Mouse (Mus musculus): Measurements from ENCODE around the gene Clic5. TPM values are rescaled to one million over a fixed set of nuclear protein-coding genes. Genes with fewer than 3 reads are reported as not detected.
A peak's percentile ranks its signal among the peaks of the same experiment; 100 is the strongest.
"Not testable (repeated sequence)": the region's sequence is repeated elsewhere in the genome, so short reads cannot be mapped to it uniquely, and the experiment has no call there.

Clic5 gene
- polyA plus RNA-seq, 1 experiment from 2014 or later, result 0.33 TPM

GRCm38 (mm10) chr17:44165730-44166347, 22.5 kb upstream of the Clic5 start:
- 0 out of 2 replicates have a peak, but pooled peaks cover 3% of the 10 kb centered on the region for H3K4me1 ChIP-seq (replicated peaks)
- no peak overlapping the region for H3K4me3 ChIP-seq (replicated peaks)
- no peaks in the 10 kb centered on the region for H3K36me3 ChIP-seq (replicated peaks)
- no peak overlapping the region for H3K27ac ChIP-seq (replicated peaks)
- 66% methylated on average over 11 of the region's 11 CpGs for WGBS (ENCODE audit: insufficient replicate concordance)
- H3K9ac ChIP-seq, result no peak overlapping the region
- no peaks in the 10 kb centered on the region for H3K27me3 ChIP-seq
- ATAC-seq (ENCODE audit: insufficient read depth), result no peak
- H3K4me2 ChIP-seq, result no peak overlapping the region
- no peaks in the 10 kb centered on the region for H3K9me3 ChIP-seq (replicated peaks)

DNA sequence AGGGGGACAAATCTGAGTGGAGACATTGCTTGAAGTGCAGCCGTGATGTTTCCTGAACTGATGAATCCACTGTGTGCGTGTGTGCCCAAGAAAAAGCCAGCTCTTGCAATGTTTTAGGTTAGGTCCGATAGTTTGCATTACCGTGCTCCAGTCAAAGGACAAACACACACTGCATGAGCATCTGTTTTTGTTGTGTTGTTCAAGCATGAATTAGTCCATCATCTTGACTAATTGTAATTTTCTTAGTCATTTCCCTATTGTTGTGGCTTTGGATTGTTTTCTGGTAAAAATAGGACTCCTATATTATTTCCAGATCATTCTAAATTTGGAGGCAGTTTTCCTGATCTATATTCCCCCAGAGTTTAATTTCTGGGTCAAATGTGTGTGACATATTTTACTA, 18.7 kb upstream of the Clic5 start:
- Histone ChIP-seq H3K36me3 (replicated peaks) (no peaks in the 10 kb centered on the region), H3K4me1 (replicated peaks) (no peaks in the 10 kb centered on the region), H3K4me2 (no peak overlapping the region), H3K9me3 (replicated peaks) (no peaks in the 10 kb centered on the region), H3K4me3 (replicated peaks) (no peak overlapping the region), H3K27me3 (no peaks in the 10 kb centered on the region), H3K9ac (no peak overlapping the region), H3K27ac (replicated peaks) (no peak overlapping the region)
- WGBS (ENCODE audit: insufficient replicate concordance), result 72% methylated on average over 4 of the region's 4 CpGs
- no peak for ATAC-seq (ENCODE audit: insufficient read depth)

- no peaks in the 10 kb centered on the region for H3K9me3 ChIP-seq (replicated peaks)
- no peak overlapping the region for H3K4me3 ChIP-seq (replicated peaks)
- no peak for ATAC-seq (ENCODE audit: insufficient read depth)
- H3K4me1 ChIP-seq (replicated peaks), result no peaks in the 10 kb centered on the region
- no peaks in the 10 kb centered on the region for H3K27me3 ChIP-seq
- no peak overlapping the region for H3K27ac ChIP-seq (replicated peaks)
- H3K36me3 ChIP-seq (replicated peaks), result no peaks in the 10 kb centered on the region
- no peak overlapping the region for H3K9ac ChIP-seq
- 69% methylated on average over 3 of the region's 3 CpGs for WGBS (ENCODE audit: insufficient replicate concordance)
- H3K4me2 ChIP-seq, result no peak overlapping the region
Measured at GRCm38 (mm10) chr17:44170316-44170715, 18.1 kb upstream of the Clic5 start.

DNA sequence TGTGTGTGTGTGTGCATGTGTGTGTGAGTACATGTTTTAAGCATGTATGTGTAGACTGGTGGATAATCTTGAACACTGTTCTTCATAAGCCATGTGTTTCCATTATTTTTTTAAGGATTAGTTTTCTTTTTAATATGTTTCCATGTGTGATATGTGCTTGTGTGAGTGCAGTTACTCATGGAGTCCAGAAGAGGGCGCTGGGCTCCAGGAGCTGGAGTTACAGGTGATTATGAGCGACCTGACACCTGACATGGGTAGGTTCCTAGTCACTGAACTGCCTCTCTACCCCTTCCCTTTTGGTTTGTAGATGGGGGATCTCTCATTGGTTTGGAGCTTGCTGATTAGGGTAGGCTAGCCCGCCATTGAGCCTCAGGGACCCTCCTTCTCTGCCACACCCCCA, 16.5 kb upstream of the Clic5 start:
- Histone ChIP-seq H3K4me1 (replicated peaks) (no peaks in the 10 kb centered on the region), H3K4me3 (replicated peaks) (no peak overlapping the region), H3K36me3 (replicated peaks) (no peaks in the 10 kb centered on the region), H3K4me2 (no peak overlapping the region), H3K27me3 (no peaks in the 10 kb centered on the region), H3K9ac (no peak overlapping the region), H3K9me3 (replicated peaks) (no peaks in the 10 kb centered on the region), H3K27ac (replicated peaks) (no peak overlapping the region)
- 36% methylated on average over 3 of the region's 3 CpGs for WGBS (ENCODE audit: insufficient replicate concordance)
- no peak for ATAC-seq (ENCODE audit: insufficient read depth)

GRCm38 (mm10) chr17:44173341-44173740, 15.0 kb upstream of the Clic5 start:
- no peaks in the 10 kb centered on the region for H3K36me3 ChIP-seq (replicated peaks)
- no peaks in the 10 kb centered on the region for H3K9me3 ChIP-seq (replicated peaks)
- no peaks in the 10 kb centered on the region for H3K27me3 ChIP-seq
- H3K4me2 ChIP-seq, result no peak overlapping the region
- 43% methylated on average over 2 of the region's 2 CpGs for WGBS (ENCODE audit: insufficient replicate concordance)
- no peak overlapping the region for H3K9ac ChIP-seq
- no peak overlapping the region for H3K27ac ChIP-seq (replicated peaks)
- no peak overlapping the region for H3K4me3 ChIP-seq (replicated peaks)
- no peaks in the 10 kb centered on the region for H3K4me1 ChIP-seq (replicated peaks)
- no peak for ATAC-seq (ENCODE audit: insufficient read depth)

- Histone ChIP-seq H3K27me3 (no peaks in the 10 kb centered on the region), H3K4me2 (no peak overlapping the region), H3K4me3 (replicated peaks) (no peak overlapping the region), H3K9ac (no peak overlapping the region), H3K36me3 (replicated peaks) (no peaks in the 10 kb centered on the region), H3K9me3 (replicated peaks) (no peaks in the 10 kb centered on the region), H3K27ac (replicated peaks) (no peak overlapping the region), H3K4me1 (replicated peaks) (no peaks in the 10 kb centered on the region)
- 61% methylated on average over 3 of the region's 3 CpGs for WGBS (ENCODE audit: insufficient replicate concordance)
- no peak for ATAC-seq (ENCODE audit: insufficient read depth)
Measured at GRCm38 (mm10) chr17:44177291-44177690, 11.1 kb upstream of the Clic5 start.

DNA sequence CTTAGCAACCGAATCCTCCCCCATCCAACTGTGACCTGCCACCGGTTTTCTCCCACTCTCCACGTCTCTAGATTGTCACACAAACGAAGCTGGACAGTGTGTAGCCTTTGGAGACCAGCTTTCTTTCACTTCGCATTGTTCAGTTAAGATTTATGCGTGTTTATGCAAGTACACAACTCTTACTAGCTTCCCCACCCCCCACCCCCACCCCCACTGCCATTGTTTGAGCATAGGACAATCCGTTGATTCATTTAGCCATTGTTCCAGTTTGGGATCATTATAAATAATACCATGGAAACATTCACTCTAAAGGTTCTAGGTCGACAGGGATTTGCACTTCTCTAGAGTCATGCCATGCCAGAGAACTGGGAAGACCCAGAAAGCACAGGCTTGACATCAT, 7.0 kb upstream of the Clic5 start:
- H3K4me3 ChIP-seq (replicated peaks), result no peak overlapping the region
- H3K4me2 ChIP-seq, result no peak overlapping the region
- no peaks in the 10 kb centered on the region for H3K9me3 ChIP-seq (replicated peaks)
- no peaks in the 10 kb centered on the region for H3K27me3 ChIP-seq
- no peak for ATAC-seq (ENCODE audit: insufficient read depth)
- no peak overlapping the region for H3K9ac ChIP-seq
- no peaks in the 10 kb centered on the region for H3K4me1 ChIP-seq (replicated peaks)
- H3K27ac ChIP-seq (replicated peaks), result no peak overlapping the region
- no peaks in the 10 kb centered on the region for H3K36me3 ChIP-seq (replicated peaks)
- WGBS (ENCODE audit: insufficient replicate concordance), result 47% methylated on average over 8 of the region's 8 CpGs

GRCm38 (mm10) chr17:44186871-44187270, 1.5 kb upstream of the Clic5 start:
- 56% methylated on average over 3 of the region's 3 CpGs for WGBS (ENCODE audit: insufficient replicate concordance)
- no peak overlapping the region for H3K9ac ChIP-seq
- H3K4me2 ChIP-seq, result no peak overlapping the region
- no peaks in the 10 kb centered on the region for H3K36me3 ChIP-seq (replicated peaks)
- no peaks in the 10 kb centered on the region for H3K9me3 ChIP-seq (replicated peaks)
- H3K4me1 ChIP-seq (replicated peaks), result peaks cover 3% of the 10 kb centered on the region; the same call in 1 of the 2 replicates
- peaks cover 21% of the 10 kb centered on the region for H3K27me3 ChIP-seq
- ATAC-seq (ENCODE audit: insufficient read depth), result no peak
- H3K27ac ChIP-seq (replicated peaks), result no peak overlapping the region
- no peak overlapping the region for H3K4me3 ChIP-seq (replicated peaks)

GRCm38 (mm10) chr17:44187537-44187936, 847 bp upstream of the Clic5 start:
- not testable (repeated sequence) for H3K36me3 ChIP-seq (replicated peaks); H3K9me3 ChIP-seq (replicated peaks); H3K4me2 ChIP-seq; ATAC-seq (ENCODE audit: insufficient read depth); H3K4me1 ChIP-seq (replicated peaks); H3K27ac ChIP-seq (replicated peaks); H3K9ac ChIP-seq; H3K4me3 ChIP-seq (replicated peaks)
- H3K27me3 ChIP-seq, result peaks cover 21% of the 10 kb centered on the region

- Histone ChIP-seq H3K4me1 (replicated peaks) (peaks cover 3% of the 10 kb centered on the region; the same call in 1 of the 2 replicates), H3K4me2 (peak overlapping the region; percentile 68), H3K27me3 (peaks cover 21% of the 10 kb centered on the region), H3K36me3 (replicated peaks) (no peaks in the 10 kb centered on the region), H3K9me3 (replicated peaks) (no peaks in the 10 kb centered on the region), H3K27ac (replicated peaks) (no peak overlapping the region), H3K4me3 (replicated peaks) (peak overlapping the region; percentile 46), H3K9ac (peak overlapping the region; percentile 30; the same call in 1 of the 2 replicates)
- ATAC-seq (ENCODE audit: insufficient read depth), result no peak
- WGBS (ENCODE audit: insufficient replicate concordance), result 0% methylated on average over 24 of the region's 24 CpGs
Measured at GRCm38 (mm10) chr17:44188769-44189145, 373 bp downstream of the Clic5 start.

GRCm38 (mm10) chr17:44189696-44190095, 1.3 kb downstream of the Clic5 start:
- no peak overlapping the region for H3K27ac ChIP-seq (replicated peaks)
- H3K4me1 ChIP-seq (replicated peaks), result peaks cover 3% of the 10 kb centered on the region; the same call in 1 of the 2 replicates
- no peaks in the 10 kb centered on the region for H3K36me3 ChIP-seq (replicated peaks)
- 10% methylated on average over 11 of the region's 11 CpGs for WGBS (ENCODE audit: insufficient replicate concordance)
- H3K27me3 ChIP-seq, result peaks cover 21% of the 10 kb centered on the region
- no peak overlapping the region for H3K9ac ChIP-seq
- H3K4me3 ChIP-seq (replicated peaks), result peak overlapping the region; percentile 21
- peak overlapping the region; percentile 68 for H3K4me2 ChIP-seq
- ATAC-seq (ENCODE audit: insufficient read depth), result no peak
- H3K9me3 ChIP-seq (replicated peaks), result no peaks in the 10 kb centered on the region

- Histone ChIP-seq H3K36me3 (replicated peaks) (no peaks in the 10 kb centered on the region), H3K4me1 (replicated peaks) (peaks cover 3% of the 10 kb centered on the region; the same call in 1 of the 2 replicates), H3K4me2 (no peak overlapping the region), H3K4me3 (replicated peaks) (no peak overlapping the region), H3K27ac (replicated peaks) (no peak overlapping the region), H3K27me3 (peaks cover 21% of the 10 kb centered on the region), H3K9ac (no peak overlapping the region), H3K9me3 (replicated peaks) (no peaks in the 10 kb centered on the region)
- 53% methylated on average over 7 of the region's 7 CpGs for WGBS (ENCODE audit: insufficient replicate concordance)
- ATAC-seq (ENCODE audit: insufficient read depth), result no peak
Measured at GRCm38 (mm10) chr17:44190246-44190645, 1.9 kb downstream of the Clic5 start.

Data from liver, embryonic 15.5 days (tissue).